Mouse (Mus musculus) cortical plate, adult 2 months (tissue): ENCODE measurements around the gene Hoxb1.

Source experiments
- CTCF ChIP-seq: fragments of 200-500 bp; IDR thresholded peaks from 2 replicates; pipeline ENCODE4 v1.5.1; 2011; ENCODE audit warnings: mild to moderate bottlenecking, control low read depth, low read length; ENCODE audit not compliant: insufficient read depth; ENCODE audit errors: extremely low read depth
- POLR2A ChIP-seq: fragments of 200-500 bp; IDR thresholded peaks from 2 replicates; pipeline ENCODE4 v1.6.1; 2011; ENCODE audit warnings: mild to moderate bottlenecking, low read length, control low read depth; ENCODE audit not compliant: insufficient read depth; ENCODE audit errors: extremely low read depth

DNA sequence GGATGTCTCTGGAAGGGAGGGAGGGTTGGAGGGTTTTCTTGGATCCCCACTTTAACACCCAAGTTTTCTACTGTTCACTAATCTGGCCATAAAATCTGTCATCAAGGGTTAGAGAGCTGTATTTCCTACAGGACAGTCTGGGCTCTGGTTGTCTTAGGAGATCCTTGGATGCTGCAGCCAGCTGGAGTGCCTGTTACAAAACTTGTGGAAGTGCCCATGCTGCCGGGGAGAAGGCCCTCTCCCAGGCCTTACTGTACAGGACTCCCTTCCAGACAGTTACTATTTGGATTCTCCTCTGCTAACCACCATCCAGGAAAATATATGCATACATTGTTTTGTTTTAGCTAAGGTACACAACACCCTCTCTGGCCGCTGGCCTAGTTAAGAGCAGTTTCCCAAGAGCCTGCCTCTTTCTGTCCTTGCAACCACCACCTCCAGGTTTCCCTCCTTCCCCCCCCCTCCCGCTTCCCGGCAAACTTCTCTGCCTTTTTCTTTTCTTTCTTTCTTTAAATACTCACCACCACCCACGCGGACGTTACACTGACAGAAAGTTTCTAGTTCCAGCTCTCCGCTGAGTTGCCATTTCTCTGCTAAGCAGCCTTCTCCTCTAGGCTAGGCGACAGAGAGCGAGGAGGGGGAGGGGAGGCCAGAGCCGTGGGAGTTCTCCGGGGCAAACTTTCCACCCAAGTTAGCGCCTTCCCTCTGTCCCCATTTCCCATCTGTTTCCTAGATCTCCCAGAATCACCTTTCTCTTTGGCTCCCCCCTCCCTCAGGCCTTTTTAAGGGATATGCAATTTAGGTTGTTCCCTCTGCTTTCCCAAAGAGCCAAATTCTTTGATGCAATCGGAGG is 15.8 kb upstream of the Hoxb1 start:
- no peak for TF ChIP-seq CTCF
- no peak for TF ChIP-seq POLR2A
